Mouse (Mus musculus) midbrain, embryonic 10.5 days (tissue): Measurements from ENCODE around the gene Gm10491. TPM values are rescaled to one million over a fixed set of nuclear protein-coding genes. Genes with fewer than 3 reads are reported as not detected.

ENCODE experiments used
- DNase-seq: peaks from one replicate; pipeline ENCODE4 v3.0.0-alpha.2; 2017; ENCODE audit warnings: low spot score
- H3K27ac ChIP-seq: fragments of 300-500 bp; sonication (generic); replicated peaks from 2 replicates; pipeline ENCODE4 v1.5.1; 2016; ENCODE audit warnings: mild to moderate bottlenecking
- H3K27me3 ChIP-seq: fragments of 300-500 bp; sonication (generic); 2 replicates; pipeline ENCODE4 v1.6.1; 2016; ENCODE audit warnings: low read depth, mild to moderate bottlenecking; ENCODE audit not compliant: poor library complexity, severe bottlenecking
- H3K36me3 ChIP-seq: fragments of 300-500 bp; sonication (generic); 2 replicates; pipeline ENCODE4 v1.6.1; 2016; ENCODE audit warnings: mild to moderate bottlenecking, moderate library complexity
- H3K4me1 ChIP-seq: fragments of 300-500 bp; sonication (generic); 2 replicates; pipeline ENCODE4 v1.6.1; 2016
- H3K4me3 ChIP-seq: fragments of 300-500 bp; sonication (generic); 2 replicates; pipeline ENCODE4 v1.5.1; 2016; ENCODE audit warnings: mild to moderate bottlenecking, moderate library complexity
- H3K9me3 ChIP-seq: fragments of 300-500 bp; sonication (generic); replicated peaks from 2 replicates; pipeline ENCODE4 v1.6.1; 2016; ENCODE audit warnings: mild to moderate bottlenecking
- WGBS: fragments of 180-500 bp; shearing (Covaris S2); methylation state at CpG from one replicate; pipeline ENCODE4 v1.1.7; 2016; 5-methylcytosine and 5-hydroxymethylcytosine counted together
- polyA plus RNA-seq: library from polyadenylated mRNA; unstranded; fragments of >200 nt; fragmentation: Nextera tagmentation; extraction: Ambion mirVana; gene quantifications from 2 replicates; pipeline ENCODE4 v1.2.1, GENCODE M21; 2016

Gene Gm10491
- polyA plus RNA-seq, 1 experiment from 2014 or later = not detected

- no peak for DNase-seq
- peaks cover 41% of the 10 kb centered on the region for H3K36me3 ChIP-seq
- no peak overlapping the region for H3K4me3 ChIP-seq
- H3K4me1 ChIP-seq = 0 out of 2 replicates have a peak, but pooled peaks cover 13% of the 10 kb centered on the region
- WGBS = 47% methylated on average over 2 of the region's 2 CpGs
- no peak overlapping the region for H3K27ac ChIP-seq
- H3K27me3 ChIP-seq = no peaks in the 10 kb centered on the region
- H3K9me3 ChIP-seq = no peaks in the 10 kb centered on the region; the same call in 1 of the 2 replicates
These were observed 39.1 kb downstream of the Gm10491 start for GRCm38 (mm10) chrX:7868506-7868905.

- 88% methylated on average over 1 of the region's 1 CpGs for WGBS
- no peak overlapping the region for H3K4me3 ChIP-seq
- H3K27ac ChIP-seq = no peak overlapping the region
- H3K4me1 ChIP-seq = 0 out of 2 replicates have a peak, but pooled peaks cover 13% of the 10 kb centered on the region
- peaks cover 27% of the 10 kb centered on the region for H3K36me3 ChIP-seq
- no peaks in the 10 kb centered on the region for H3K27me3 ChIP-seq
- H3K9me3 ChIP-seq = no peaks in the 10 kb centered on the region
- DNase-seq = no peak
These were observed 40.5 kb downstream of the Gm10491 start for GRCm38 (mm10) chrX:7867141-7867540.

- Histone ChIP-seq H3K9me3 (no peaks in the 10 kb centered on the region), H3K27ac (no peak overlapping the region), H3K4me3 (no peak overlapping the region), H3K27me3 (no peaks in the 10 kb centered on the region), H3K36me3 (peaks cover 18% of the 10 kb centered on the region), H3K4me1 (0 out of 2 replicates have a peak, but pooled peaks cover 13% of the 10 kb centered on the region)
- WGBS = 72% methylated on average over 2 of the region's 2 CpGs
- DNase-seq = no peak
These were observed 41.8 kb downstream of the Gm10491 start for GRCm38 (mm10) chrX:7865786-7866185.

DNA sequence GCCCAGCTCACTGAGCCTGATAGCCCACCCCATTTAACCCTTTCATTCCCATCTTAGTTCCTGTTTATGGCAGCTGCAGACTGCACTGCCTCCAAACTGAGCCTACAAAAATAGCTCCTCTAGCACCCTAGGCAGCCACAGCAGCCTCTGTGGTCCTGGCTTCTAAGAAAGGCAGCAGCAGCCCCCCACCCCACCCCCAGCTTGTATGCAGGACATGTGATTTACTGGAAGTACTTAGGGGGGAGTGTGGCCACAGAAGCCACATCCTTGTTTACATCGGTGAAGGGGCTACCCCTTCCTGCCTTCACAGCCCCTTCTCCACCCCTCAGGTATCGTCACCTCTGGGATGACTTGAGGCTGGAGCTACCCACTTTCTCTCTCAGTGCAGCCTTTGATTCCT is 42.3 kb downstream of the Gm10491 start:
- peaks cover 18% of the 10 kb centered on the region for H3K36me3 ChIP-seq
- H3K9me3 ChIP-seq = no peaks in the 10 kb centered on the region
- 0 out of 2 replicates have a peak, but pooled peaks cover 13% of the 10 kb centered on the region for H3K4me1 ChIP-seq
- H3K4me3 ChIP-seq = no peak overlapping the region
- 75% methylated on average over 2 of the region's 2 CpGs for WGBS
- H3K27me3 ChIP-seq = no peaks in the 10 kb centered on the region
- DNase-seq = no peak
- no peak overlapping the region for H3K27ac ChIP-seq

- DNase-seq = no peak
- 0 out of 2 replicates have a peak, but pooled peaks cover 6% of the 10 kb centered on the region for H3K4me1 ChIP-seq
- no peak overlapping the region for H3K27ac ChIP-seq
- no peaks in the 10 kb centered on the region for H3K27me3 ChIP-seq
- 83% methylated on average over 3 of the region's 3 CpGs for whole genome bisulfite sequencing
- no peaks in the 10 kb centered on the region for H3K9me3 ChIP-seq
- H3K4me3 ChIP-seq = no peak overlapping the region
- H3K36me3 ChIP-seq = peaks cover 22% of the 10 kb centered on the region
These were observed 43.1 kb downstream of the Gm10491 start for GRCm38 (mm10) chrX:7864551-7864950.

- Histone ChIP-seq H3K27me3 (no peaks in the 10 kb centered on the region), H3K36me3 (peaks cover 32% of the 10 kb centered on the region), H3K27ac (no peak overlapping the region), H3K9me3 (no peaks in the 10 kb centered on the region), H3K4me1 (no peaks in the 10 kb centered on the region), H3K4me3 (no peak overlapping the region)
- no peak for DNase-seq
- 86% methylated on average over 1 of the region's 1 CpGs for WGBS
These were observed 44.5 kb downstream of the Gm10491 start for GRCm38 (mm10) chrX:7863181-7863580.

GRCm38 (mm10) chrX:7859191-7859753 is 48.4 kb downstream of the Gm10491 start:
- no peak for DNase-seq
- H3K27ac ChIP-seq = no peak overlapping the region
- 95% methylated on average over 3 of the region's 3 CpGs for WGBS

More at GRCm38 (mm10) chrX:7859191-7859753, 48.4 kb downstream of the Gm10491 start:
- 0 out of 2 replicates have a peak, but pooled peaks cover 2% of the 10 kb centered on the region for H3K9me3 ChIP-seq
- H3K4me1 ChIP-seq = no peaks in the 10 kb centered on the region
- no peak overlapping the region for H3K4me3 ChIP-seq
- H3K27me3 ChIP-seq = no peaks in the 10 kb centered on the region
- peaks cover 41% of the 10 kb centered on the region for H3K36me3 ChIP-seq

Other genes starting within 250 kb of the Gm10491 start
- gene Plp2, start 236.4 kb downstream of the Gm10491 start, polyA plus RNA-seq = 41.4 and 42.9 TPM in 2 replicates
- 0.10 TPM in 1 of 2 replicates, not detected in the other for gene Magix, start 226.6 kb downstream of the Gm10491 start, polyA plus RNA-seq
- 40.2 and 44.5 TPM in 2 replicates for gene Gpkow, start 210.7 kb downstream of the Gm10491 start, polyA plus RNA-seq
- gene Wdr45, start 193.5 kb downstream of the Gm10491 start, polyA plus RNA-seq = 16.7 and 23.2 TPM in 2 replicates
- gene Gm45208, start 185.6 kb downstream of the Gm10491 start, polyA plus RNA-seq = 0.36 and 0.50 TPM in 2 replicates
- 85.9 and 90.5 TPM in 2 replicates for gene Praf2, start 179.4 kb downstream of the Gm10491 start, polyA plus RNA-seq
- gene Ccdc120, start 156.9 kb downstream of the Gm10491 start, polyA plus RNA-seq = 17.0 and 17.6 TPM in 2 replicates
- 27.9 and 35.8 TPM in 2 replicates for gene Tfe3, start 145.3 kb downstream of the Gm10491 start, polyA plus RNA-seq
- 47.3 and 58.8 TPM in 2 replicates for gene Gripap1, start 118.1 kb downstream of the Gm10491 start, polyA plus RNA-seq
- gene Kcnd1, start 85.5 kb downstream of the Gm10491 start, polyA plus RNA-seq = 0.59 and 1.1 TPM in 2 replicates
- gene Otud5, start 66.5 kb downstream of the Gm10491 start, polyA plus RNA-seq = 40.7 and 45.1 TPM in 2 replicates
- 14.0 and 16.5 TPM in 2 replicates for gene Pim2, start 29.6 kb downstream of the Gm10491 start, polyA plus RNA-seq
- gene Slc35a2, start 23.8 kb downstream of the Gm10491 start, polyA plus RNA-seq = 28.3 and 31.4 TPM in 2 replicates
- gene Pqbp1, start 8.6 kb downstream of the Gm10491 start, polyA plus RNA-seq = 132 and 146 TPM in 2 replicates
- 193 and 203 TPM in 2 replicates for gene Timm17b, start 8.5 kb downstream of the Gm10491 start, polyA plus RNA-seq
- not detected in 2 replicates for gene Gm10490, start 1.7 kb upstream of the Gm10491 start, polyA plus RNA-seq
- gene Pcsk1n, start 12.0 kb upstream of the Gm10491 start, polyA plus RNA-seq = 13.3 and 26.7 TPM in 2 replicates
- gene Eras, start 20.8 kb upstream of the Gm10491 start, polyA plus RNA-seq = 0.19 TPM in 1 of 2 replicates, not detected in the other
- 71.7 and 85.0 TPM in 2 replicates for gene Hdac6, start 40.1 kb upstream of the Gm10491 start, polyA plus RNA-seq
- 5.4 and 7.8 TPM in 2 replicates for gene Gata1, start 70.2 kb upstream of the Gm10491 start, polyA plus RNA-seq
- 0.54 and 0.56 TPM in 2 replicates for gene Glod5, start 110.7 kb upstream of the Gm10491 start, polyA plus RNA-seq
- gene Suv39h1, start 166.9 kb upstream of the Gm10491 start, polyA plus RNA-seq = 95.8 and 99.4 TPM in 2 replicates
- 0.17 and 0.31 TPM in 2 replicates for gene Was, start 182.7 kb upstream of the Gm10491 start, polyA plus RNA-seq
- 22.8 and 32.2 TPM in 2 replicates for gene Wdr13, start 225.1 kb upstream of the Gm10491 start, polyA plus RNA-seq
- gene Rbm3, start 238.0 kb upstream of the Gm10491 start, polyA plus RNA-seq = 397 and 409 TPM in 2 replicates